Mouse (Mus musculus) neutrophil, adult 83 days (primary cell): ENCODE data around the gene Vmn1r75. TPM values are rescaled to one million over a fixed set of nuclear protein-coding genes. Genes with fewer than 3 reads are reported as not detected.

Experiments
- total RNA-seq, 2 experiments: library from RNA; stranded (reverse); gene quantifications; one replicate each; pipeline ENCODE4 v1.2.4; 2023

Gene Vmn1r75
- total RNA-seq, result not detected

DNA sequence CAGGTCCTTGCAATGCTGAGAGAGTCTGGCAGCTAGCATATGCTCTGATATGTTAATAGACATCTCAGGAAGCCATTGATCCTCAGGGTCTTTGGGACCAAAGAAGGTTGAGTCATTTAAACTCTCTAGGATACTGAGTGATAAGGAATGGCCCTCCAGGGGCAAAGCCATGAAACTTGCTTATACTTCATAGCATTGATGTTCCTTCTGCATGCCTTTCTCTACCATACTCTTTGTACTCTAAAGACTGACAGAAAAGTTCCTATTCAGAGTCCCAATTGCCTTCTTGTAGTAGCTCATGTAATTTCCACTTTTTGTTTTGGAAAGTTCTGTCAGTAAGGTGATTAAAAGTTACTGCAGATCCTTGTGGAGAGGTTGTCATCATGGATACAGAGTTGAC, at the start of gene Vmn1r75:
Vmn1r75 (plus strand) TSS at position 301 of the 400 bp plus-strand sequence.

DNA sequence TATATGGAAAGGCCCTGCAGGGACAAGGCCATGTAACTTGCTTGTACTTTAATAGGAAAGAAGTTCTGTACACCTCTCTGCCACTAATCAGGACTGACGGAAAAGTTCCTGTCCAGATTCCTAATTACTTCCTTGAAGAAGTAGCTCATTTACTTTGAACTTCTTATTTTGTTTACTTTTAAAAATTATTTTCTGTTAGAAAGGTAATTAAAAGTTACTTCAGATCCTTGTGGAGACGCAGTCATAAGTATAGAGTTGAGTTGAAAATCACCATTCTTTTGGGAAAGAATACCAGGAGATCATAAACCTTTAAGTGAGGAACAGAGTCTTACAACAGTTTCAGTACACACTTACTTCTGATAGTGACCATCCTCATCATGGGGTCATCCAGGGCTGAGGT, 40.8 kb upstream of the Vmn1r75 start, which contains the start of gene Vmn1r74:
Vmn1r74 (plus strand) TSS at position 301 of the 400 bp plus-strand sequence.

Other genes with a start within 250 kb of the Vmn1r75 start
- gene Vmn1r72, start 194.5 kb upstream of the Vmn1r75 start, total RNA-seq, result under 1 TPM; 0.11 to 0.20 TPM
- gene Vmn1r73, start 144.4 kb upstream of the Vmn1r75 start, total RNA-seq, result not detected
- gene Vmn1r74, start 40.6 kb upstream of the Vmn1r75 start, total RNA-seq, result not detected
- not detected for gene Vmn1r76, start 63.6 kb downstream of the Vmn1r75 start, total RNA-seq
- not detected for gene Vmn1r77, start 162.1 kb downstream of the Vmn1r75 start, total RNA-seq